Mouse (Mus musculus) mouse trophoblast stem cell (cell line): Measurements from ENCODE around the gene Foxm1.

Experiments used
- in situ Hi-C, 2 experiments: fragments of 300-500 bp; cut with MseI, MboI; formaldehyde crosslinking; loops; 2 replicates in 1 of 2; 3 replicates in 1 of 2; pipeline ENCODE4 v1.15.1; 2025

The Foxm1 gene

DNA sequence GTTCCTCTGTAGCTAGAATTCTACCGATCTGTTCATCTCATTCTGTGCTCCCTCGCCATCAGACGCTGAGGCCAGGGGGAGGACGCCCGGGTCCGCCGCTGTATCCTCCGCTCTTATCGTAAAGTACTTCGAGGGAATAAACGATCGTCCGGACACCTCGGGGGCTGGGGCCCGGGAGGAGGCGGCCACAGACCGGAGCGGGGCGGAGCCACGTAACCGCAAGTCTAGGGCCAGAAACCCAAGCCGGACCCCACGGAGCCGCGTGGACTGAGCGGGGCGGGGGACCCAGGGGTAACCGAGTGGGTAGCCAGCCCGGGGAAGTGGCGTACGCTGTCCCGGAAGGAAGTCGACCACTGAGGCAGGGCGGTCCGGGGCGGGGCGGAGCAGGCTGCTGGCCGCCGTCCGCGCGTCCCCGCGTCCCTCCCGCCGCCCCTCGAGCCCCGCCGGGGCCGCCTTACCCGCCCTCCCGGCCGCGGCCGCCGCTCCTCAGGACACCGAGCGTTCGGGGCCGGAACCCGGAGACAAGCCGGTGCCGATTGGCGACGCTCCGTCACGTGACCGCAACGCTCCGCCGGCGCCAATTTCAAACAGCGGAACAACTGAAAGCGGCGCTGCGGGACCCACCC, at the start of gene Foxm1, which contains the start of gene Rhno1:
TSS of gene Foxm1 (plus strand) at position 587 of the 626 bp plus-strand sequence.
TSS of gene Rhno1 (minus strand) at position 531 of the 626 bp plus-strand sequence.
- in situ Hi-C loops: no loop called here

DNA sequence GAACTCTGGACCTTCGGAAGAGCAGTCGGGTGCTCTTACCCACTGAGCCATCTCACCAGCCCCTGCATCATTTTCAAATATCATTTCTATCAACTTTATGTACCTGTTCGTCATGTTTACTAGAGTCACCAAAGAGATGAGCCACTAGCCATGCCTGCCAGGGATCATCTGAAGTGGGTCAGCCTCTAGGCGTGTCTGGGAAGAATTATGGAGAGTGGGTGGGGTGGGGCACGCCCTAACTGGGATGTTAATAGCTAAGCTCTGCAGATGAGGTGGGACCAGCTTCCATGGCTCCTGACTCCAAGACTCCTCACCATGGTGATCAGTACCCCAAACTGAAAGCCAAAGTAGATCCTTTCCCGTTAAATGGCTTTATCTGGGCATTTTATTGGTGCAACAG, 48.0 kb upstream of the Foxm1 start:
- in situ Hi-C loops: loop anchor here in 1 of 2 experiments (10.0 kb wide), 1 partner anchor 120 kb away; no protein-coding TSS in a partner anchor

DNA sequence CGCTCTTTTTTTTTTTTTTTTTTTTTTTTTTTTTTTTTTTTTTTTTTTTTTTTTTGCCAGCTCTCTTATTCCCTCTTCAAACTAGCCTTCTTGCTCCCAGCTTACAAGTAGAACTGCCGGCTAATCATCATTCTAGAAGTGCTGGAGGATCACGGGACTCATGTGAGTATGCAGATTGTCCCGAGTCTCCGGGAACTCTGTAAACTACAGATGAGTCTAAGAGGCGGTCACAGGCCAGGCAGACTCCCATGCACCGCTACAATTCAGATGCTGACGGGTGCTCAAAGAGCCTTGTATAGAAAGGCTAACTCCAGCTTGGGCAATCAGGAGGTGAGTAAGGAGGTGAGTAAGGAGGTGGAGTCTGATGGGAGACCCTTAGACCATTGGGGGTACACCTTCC, 47.2 kb upstream of the Foxm1 start:
- in situ Hi-C loops: loop anchor here in 1 of 2 experiments (10.0 kb wide), 1 partner anchor 121 kb away; no protein-coding TSS in a partner anchor

DNA sequence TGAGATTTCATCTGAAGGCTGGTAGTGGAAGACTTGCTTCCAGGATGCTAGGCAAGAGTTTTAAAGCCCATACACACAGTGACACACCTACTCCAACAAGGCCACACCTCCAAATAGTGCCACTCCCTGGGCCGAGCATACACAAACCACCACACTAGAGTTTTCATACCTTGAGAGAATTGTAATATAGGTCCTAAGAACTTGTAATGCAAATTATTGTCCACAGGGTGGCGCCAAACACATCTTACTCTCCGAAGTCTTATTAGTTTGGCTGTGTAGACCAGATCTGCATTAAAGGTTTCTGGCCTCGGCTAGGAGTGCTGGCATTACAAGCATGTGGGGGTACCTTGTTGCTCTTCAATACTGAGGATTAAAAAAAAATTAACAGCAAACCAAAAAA, 44.5 kb upstream of the Foxm1 start:
- in situ Hi-C loops: loop anchor here in 1 of 2 experiments (10.0 kb wide), 1 partner anchor 124 kb away; no protein-coding TSS in a partner anchor

DNA sequence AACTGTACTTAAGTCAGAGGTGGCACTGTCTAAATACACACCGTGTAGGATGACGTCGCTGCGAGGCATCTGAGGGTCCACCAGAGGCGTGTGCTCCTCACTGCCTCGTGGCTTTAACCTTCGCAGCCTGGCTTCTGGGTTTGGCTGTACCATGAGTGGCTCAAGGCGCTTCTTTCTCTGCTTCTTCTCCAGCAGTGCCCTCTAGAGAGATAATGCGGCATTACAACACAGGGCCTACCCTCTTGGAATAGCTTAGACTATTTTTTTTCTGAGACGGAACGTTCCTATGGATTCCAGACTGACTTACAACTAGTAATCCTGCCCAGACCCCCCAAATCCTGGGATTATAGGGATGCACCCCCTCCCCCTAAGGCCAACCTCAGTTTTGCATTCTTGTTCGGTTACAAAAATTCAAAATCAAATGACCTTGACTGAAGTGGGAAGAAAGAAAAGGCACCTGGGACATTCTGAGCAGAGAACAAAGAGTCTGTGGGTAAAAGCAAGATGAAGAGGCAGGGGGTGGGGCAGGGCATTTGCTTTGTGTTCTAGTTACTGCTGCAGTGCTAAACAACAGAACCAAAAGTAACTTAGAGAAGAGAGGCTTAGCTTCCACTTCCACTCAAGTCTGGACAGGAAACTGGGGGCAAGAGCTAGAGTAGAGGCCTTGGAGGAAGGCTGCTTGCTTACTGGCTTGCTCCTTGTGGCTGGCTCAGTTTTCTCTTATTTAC, 28.2 kb upstream of the Foxm1 start:
- in situ Hi-C loops: no loop called here

DNA sequence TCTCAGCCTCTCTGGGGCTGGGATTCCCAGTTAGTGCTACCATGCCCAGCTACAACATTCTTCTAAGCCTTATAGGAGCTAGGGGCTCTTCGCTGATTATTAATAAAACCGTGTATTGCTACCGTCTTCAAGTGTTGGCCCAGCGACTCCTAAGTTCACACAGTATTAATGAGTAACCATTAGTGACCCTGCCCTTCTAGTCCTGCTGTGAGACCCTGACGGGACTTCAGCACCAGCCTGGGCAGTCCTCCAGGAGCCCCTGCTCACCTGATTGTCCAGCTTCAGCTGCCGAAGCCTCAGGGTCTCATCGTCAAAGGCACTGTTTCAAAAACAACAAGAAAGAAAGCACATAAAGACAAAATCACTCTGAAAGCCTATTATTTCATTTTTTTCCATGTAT, 25.3 kb upstream of the Foxm1 start:
- in situ Hi-C loops: no loop called here

DNA sequence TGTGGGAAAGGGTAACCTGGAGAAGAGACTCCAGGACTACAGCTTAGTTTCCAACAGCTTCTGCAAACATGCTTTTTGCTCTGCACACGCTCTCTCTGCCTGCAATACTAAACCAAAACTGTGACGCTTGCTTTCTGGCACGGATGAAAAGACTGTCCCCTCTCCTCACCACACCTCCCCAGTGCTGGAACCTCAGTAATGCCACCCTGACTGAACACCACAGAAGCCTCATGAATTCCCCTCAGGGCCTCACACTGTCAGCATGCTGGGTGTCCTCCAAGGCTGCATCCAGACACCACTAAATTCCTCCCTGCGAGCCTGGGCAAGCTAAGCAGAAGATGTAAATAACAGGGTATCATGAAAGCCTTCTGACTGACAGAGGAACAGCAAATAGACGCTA, 23.9 kb upstream of the Foxm1 start:
- in situ Hi-C loops: no loop called here

DNA sequence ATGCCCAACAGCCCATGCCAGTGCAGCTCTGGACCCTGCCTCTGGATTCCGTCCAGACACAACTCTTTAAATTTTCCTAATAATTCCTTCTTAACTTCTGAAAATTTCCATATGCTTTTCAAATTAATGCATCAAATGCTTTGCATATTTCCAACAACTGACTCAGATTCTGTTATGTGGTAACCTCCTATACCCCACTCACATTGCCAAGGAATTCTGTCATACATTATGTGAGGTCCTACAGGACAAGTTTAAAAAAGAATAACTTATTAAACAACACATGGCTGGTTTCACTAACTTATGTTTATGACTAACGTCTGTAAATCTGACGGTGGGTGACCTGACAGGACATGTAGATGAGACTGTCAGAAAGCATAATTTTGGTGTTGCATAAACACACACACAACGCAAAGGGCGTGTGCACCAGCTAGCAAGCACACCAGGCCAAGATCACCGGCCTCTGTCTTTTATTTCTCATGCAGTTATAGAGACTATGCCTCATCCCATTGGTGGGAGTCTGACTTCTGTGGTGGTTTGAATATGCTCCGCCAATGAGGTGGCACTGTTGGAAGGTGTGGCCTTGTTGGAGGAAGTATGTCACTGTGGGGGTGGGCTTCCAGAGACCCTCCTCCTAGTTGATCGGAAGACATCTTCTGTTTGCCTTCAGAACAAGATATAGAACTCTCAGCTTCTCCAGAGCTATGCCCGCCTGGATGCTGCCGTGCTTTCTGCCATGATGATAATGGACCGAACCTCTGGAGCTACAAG, 20.6 kb upstream of the Foxm1 start:
- in situ Hi-C loops: no loop called here

DNA sequence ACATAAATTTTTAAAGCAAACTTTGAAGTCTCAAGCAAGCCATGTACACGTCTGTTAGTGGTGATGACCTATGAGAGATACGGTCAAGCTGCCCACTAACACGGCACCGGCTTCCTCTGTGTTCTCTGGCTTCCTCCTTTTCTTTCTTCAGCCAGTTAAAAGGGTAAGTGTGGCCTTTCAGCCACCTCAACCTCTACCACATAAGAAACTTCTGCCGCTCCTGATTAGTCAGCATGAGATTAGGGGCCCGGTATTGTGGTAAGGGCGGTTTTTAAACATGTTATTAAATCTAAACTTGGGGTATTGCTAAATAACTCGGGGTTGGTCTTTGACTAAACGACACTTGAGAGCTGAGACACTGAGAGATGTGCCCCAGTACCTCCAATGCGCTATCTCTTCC, 17.1 kb upstream of the Foxm1 start:
- in situ Hi-C loops: no loop called here

DNA sequence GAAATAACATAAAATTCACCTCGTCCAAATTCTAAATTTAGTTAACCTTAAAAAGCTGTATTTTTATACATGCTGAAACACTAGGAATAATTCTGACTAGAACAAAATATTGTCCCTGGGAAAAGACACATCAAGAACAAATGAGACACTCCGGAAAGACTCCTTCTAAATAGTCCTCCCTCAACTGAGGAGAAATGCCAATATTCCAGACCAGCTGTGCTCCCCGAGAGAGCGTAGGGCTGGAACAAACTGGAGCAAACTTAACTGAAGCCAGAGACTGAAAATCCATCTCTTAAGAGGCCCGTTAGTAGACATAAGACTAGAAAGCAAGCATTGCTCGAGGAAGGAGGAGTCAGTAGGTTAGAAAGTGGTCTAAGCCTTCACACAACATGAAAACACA, 16.0 kb upstream of the Foxm1 start:
- in situ Hi-C loops: no loop called here

DNA sequence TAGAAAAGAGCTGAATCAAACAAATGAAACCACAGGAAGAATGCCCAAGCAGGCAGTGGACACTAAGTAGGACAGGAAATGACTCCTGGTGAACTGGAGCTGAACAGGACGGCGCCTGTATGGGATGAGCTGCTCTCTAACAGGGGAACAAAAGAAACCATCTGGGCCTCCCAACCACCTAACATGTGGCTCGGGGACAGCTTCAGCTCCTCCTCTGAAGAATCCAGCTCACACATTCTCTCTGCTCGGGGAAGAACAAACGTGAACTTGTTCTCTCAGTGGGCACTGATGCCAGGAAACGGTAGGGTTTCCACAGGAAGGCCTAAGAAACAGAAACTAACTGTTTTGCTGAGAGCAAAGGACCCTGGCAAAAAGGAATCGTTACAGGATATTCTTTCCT, 13.1 kb upstream of the Foxm1 start:
- in situ Hi-C loops: no loop called here

DNA sequence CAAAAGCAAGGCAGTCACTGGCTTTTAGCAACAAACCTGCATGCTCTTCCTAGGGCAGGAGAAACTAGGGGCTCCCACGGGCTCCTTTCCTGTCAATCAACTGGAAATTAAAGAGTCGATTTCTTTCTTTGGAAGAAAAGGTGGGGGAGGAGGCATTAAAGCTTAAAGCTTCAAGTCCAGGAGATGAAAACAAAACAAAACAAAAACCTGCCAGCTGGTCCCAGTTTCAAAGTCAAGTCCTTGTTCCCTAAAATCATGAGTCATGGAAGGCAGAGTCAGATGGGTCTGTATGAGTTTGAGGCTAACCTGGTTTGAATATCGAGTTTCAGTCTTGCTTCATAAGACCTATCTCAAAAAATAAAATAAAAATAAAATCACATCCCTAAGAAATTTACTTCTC, 8.6 kb upstream of the Foxm1 start:
- in situ Hi-C loops: no loop called here

DNA sequence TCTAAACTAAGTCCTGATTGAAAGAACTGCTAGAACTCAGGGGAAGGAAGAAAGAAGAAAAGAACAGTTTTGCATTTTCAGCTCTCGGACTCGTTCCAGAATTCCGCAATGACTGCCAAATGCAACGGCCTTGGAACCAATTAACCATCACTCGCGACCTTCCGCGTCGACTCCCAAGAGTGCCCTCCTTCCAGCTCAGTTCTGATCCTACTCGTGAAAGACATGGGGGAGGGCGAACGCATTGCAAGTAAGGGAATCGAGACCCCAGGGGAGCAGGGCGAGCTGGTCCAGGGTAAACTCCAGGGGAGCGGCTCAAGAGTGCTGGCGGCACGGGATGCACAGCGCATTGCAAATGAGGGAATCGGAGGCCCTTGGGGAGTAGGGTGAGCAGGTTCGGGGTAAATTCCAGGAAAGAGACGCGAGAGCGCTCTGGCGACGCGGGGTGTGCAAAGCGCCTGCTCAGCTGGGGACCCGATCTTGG, 7.5 kb upstream of the Foxm1 start:
- in situ Hi-C loops: no loop called here

DNA sequence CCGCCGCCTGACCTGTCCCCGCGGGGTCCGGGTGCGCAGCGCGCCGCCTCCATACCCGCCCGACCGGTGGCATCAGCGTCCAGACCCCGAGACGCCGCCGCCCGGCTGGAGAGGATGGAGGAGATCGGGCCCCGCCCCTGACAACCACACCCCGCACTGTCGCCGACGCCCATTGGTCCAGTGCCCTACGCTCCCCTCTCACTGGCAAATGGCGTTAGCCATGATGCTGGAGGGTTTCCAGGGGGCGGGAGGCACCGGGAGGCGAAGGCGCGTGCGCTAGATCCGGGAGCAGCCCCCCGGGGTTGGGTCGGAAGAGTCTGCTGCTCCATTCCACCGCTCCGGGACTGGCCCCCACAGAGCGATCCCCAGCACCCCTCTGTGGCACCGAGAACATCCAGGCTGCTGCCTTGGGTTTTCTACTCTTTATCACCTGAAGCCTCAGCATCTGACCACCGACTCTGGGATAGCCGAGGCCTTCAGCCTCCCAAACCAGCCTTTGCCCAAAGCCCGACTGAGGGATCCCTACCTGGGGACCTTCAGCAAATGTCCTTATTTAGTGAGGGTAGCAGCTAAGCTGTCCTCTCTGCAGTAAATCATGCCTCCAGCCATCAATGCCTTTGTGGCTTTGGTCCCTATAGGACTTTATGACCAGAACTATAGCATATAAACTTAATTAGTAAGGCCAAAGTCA, 6.9 kb upstream of the Foxm1 start, which contains the start of gene Tulp3:
TSS of gene Tulp3 (minus strand) at position 126 of the 691 bp plus-strand sequence.
- in situ Hi-C loops: no loop called here

DNA sequence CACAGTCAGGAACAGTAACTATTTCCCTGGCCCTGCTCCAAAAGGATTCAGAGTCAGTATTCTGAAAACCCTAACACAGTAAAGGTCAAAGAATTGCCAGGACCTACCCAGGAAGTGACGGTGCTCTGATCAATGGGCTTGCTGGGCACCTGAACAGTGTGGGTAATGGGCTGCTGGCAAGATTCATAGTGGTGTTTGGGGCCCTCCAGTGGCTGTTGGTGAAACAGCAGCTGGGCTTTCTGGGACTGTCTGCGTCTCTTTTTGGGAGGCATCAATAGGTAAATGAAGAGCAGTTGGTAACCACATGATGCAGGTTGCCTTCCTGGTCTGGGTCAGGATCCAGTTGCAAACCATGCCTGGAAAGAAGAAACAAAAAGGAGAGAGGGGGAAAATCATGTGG, 3.8 kb upstream of the Foxm1 start:
- in situ Hi-C loops: no loop called here

DNA sequence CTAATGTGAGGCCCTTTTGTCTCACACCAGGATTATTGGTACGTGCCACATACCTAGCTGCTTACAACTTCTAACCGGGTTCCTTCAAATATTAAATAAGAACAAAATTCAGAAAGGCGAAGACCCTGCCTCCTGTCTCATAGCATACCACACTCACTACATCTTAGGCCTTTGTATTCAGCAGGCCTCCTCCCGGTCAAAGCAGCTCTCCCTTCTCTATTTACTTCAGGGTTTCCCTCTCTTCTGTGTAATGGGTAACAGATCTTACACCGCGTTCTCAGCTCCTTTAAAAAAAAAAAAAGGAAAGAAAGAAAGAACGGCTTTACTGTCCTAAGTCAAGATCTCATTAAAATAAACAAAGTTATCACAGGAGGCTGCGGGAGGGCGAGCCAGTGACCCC, 866 bp upstream of the Foxm1 start:
- in situ Hi-C loops: no loop called here

DNA sequence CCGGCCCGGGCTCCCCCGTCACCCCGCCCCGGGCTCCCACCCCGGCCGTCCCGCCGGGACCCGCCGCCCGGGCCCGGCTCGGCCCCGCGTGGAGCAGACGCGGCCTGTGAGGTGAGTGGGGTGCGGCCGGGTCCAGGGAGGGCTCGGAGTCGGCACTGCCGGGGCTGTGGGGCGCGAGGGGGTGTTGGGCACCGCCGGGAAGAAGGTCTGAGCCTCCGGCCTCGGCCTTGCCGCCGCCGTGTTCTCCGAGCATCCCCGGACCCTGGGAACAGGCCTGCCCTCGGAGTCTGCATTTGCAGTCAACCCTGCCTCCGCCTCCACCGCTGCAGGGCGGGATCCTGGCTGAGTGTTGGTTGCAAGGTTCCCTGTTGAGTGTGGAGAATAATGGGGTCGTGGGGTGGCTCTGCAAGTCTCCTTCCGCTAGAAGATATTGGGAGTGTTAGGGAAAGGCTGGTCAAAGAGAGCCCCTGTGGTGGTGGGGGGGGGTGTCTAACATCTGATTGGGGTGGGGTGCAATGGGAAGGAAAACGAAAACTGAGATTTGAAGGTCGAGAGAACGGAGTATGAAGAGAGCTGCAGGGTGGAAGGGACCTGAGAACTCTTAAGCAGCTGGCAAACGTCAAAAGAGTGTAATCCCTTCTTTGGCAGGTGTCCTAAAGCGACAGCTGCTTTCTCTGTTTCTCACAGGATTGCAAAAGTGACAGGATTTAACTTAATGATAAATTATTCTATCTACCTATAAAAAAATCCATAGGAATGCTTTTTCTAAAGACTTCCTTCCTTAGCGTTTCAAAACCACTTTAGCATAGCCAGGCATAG, 449 bp downstream of the Foxm1 start:
- in situ Hi-C loops: no loop called here

DNA sequence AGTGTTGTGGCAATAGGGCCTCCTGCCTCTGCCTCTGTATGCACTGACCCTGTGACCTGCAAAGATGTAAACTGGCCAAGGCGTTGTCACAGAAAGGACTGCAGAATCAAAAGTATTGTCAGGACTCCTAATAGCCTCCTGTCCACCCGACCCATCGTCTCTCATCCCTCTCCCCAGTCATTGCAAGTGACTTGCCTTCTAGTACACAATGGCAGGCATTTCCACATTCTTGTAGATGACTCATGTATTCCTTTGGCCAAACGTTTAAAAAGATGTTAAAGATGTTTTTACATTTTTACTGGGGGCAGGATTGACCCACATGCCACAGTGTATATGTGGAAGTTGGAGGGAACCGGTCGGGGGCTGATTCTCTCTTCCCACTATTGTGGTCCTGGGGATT, 2.0 kb downstream of the Foxm1 start:
- in situ Hi-C loops: no loop called here

DNA sequence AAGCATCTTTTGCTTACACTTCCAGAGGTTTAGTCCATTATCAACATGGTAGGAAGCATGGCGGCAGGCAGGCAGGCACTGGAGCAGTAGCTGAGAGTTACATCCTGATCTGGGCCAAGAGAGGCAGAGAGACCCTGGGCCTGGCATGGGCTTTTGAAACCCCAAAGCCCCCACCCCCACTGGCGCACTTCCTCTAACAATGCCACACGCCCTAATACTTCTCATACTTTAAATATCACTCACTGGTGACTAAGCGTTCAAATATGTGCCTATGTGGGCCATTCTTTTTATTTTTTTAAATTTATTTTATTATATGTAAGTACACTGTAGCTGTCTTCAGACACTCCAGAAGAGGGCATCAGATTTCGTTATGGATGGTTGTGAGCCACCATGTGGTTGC, 3.7 kb downstream of the Foxm1 start:
- in situ Hi-C loops: no loop called here

DNA sequence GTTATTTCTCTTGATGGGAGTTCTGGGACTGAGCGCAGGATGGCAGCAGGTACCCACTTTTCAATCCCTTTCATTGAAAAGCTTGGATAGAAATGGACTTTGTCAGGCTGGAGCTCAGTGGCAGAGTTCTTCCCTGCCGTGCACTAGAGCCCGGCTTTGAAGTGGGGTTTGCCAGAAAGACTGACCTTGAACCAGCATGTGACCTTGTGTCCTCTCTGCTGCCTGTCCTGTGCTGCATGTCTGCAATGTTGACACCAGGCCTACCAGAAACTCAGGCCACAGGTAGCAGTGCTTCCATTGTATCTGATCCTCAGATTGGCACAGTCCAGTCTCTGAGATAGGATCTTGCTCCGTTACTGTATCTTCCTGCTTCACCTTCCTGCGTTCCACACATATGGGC, 7.3 kb downstream of the Foxm1 start:
- in situ Hi-C loops: no loop called here

DNA sequence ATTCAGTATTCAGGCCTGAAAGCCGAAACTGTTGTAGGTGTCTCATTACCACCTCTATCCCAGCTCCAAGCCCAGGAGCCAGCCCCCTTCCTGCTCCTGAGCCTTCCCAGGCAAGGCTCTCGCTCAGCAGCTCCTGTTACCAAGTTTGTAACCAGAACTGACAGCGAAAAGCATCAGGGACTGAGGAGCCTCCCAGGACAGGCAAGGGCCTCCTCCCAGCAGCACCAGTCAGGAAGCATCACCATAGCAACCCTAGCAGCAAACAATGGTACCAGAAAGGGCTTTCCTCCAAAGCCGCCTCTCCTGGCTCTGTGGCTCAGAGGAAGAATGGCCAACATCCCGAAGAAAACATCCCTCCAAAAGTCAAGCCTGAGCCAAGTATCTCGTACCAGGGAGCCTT, 12.4 kb downstream of the Foxm1 start, which contains the start of the genes Tex52 and Gm44596:
TSS of gene Tex52 (plus strand) at position 265 of the 400 bp plus-strand sequence.
TSS of gene Gm44596 (plus strand) at position 312 of the 400 bp plus-strand sequence.
- in situ Hi-C loops: no loop called here
